Mouse (Mus musculus) cerebellum, adult 2 months (tissue): ENCODE measurements around the gene Fam196b. TPM values are rescaled to one million over a fixed set of nuclear protein-coding genes. Genes with fewer than 3 reads are reported as not detected.

ENCODE experiments used
- DNase-seq, 2 experiments: peaks; one replicate each; pipeline ENCODE4 v3.0.0; 2021
- H3K27ac ChIP-seq: fragments of 200-500 bp; 2 replicates; pipeline ENCODE4 v1.5.1; 2012; ENCODE audit warnings: low read length, control low read depth, inconsistent platforms; ENCODE audit not compliant: insufficient read depth
- H3K27me3 ChIP-seq: fragments of 200-500 bp; 2 replicates; pipeline ENCODE4 v1.6.1; 2012; ENCODE audit warnings: inconsistent platforms, mild to moderate bottlenecking, low read length, moderate library complexity; ENCODE audit not compliant: control insufficient read depth, insufficient read depth
- H3K4me1 ChIP-seq: fragments of 200-500 bp; 2 replicates; pipeline ENCODE4 v1.6.1; 2011; ENCODE audit warnings: low read length; ENCODE audit not compliant: control insufficient read depth, insufficient read depth
- H3K4me3 ChIP-seq: fragments of 200-500 bp; replicated peaks from 2 replicates; pipeline ENCODE3; 2011; ENCODE audit warnings: mild to moderate bottlenecking, low read depth, low read length, control low read depth; ENCODE audit not compliant: insufficient read depth
- CTCF ChIP-seq: fragments of 200-500 bp; IDR thresholded peaks from 2 replicates; pipeline ENCODE4 v1.5.1; 2011; ENCODE audit warnings: low read depth, mild to moderate bottlenecking, control low read depth, low read length, moderate library complexity, borderline replicate concordance; ENCODE audit not compliant: insufficient read depth
- POLR2A ChIP-seq: fragments of 200-500 bp; IDR thresholded peaks from 2 replicates; pipeline ENCODE4 v1.6.1; 2011; ENCODE audit warnings: low read length, control low read depth, borderline replicate concordance; ENCODE audit not compliant: insufficient read depth
- WGBS: fragments of 180-500 bp; shearing (Covaris S2); methylation state at CpG from one replicate; pipeline ENCODE4 v1.1.7; 2018; 5-methylcytosine and 5-hydroxymethylcytosine counted together
- polyA plus RNA-seq: library from polyadenylated mRNA; depleted of rRNA; stranded (reverse); fragments of >200 nt; gene quantifications from 2 replicates; pipeline ENCODE4 v1.2.3, GENCODE M21; 2012

The Fam196b gene
- polyA plus RNA-seq, 1 experiment, result 4.6 TPM

DNA sequence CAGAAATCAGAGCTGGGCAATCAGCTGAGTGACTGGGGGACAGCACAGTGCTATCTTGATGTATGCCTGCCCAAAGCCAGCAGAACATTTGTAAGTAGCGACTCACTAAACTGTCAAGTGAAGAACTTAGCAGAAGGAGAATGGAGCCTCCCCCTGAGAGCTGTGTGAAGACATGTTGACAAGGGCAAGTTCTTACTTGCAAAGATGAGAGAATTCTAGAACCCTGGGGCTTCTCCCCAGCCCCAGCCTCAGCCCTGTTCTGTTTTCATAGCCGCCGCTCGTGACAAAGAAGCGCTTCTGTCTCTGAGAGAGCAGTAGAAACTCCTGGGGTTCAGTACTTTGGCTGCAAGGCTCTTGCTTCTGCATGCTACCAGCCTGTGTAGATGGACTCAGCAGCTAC is 25.1 kb downstream of the Fam196b start:
- Histone ChIP-seq H3K4me3 (no peak overlapping the region), H3K4me1 (no peaks in the 10 kb centered on the region), H3K27me3 (no peaks in the 10 kb centered on the region), H3K27ac (no peak overlapping the region)
- 49% methylated on average over 5 of the region's 5 CpGs for WGBS
- TF ChIP-seq CTCF (no peak), POLR2A (no peak)
- no peak for DNase-seq

GRCm38 (mm10) chr11:34343742-34344307 is 29.2 kb downstream of the Fam196b start:
- H3K4me3 ChIP-seq, result no peak overlapping the region
- H3K27me3 ChIP-seq, result no peaks in the 10 kb centered on the region
- peaks cover 6% of the 10 kb centered on the region; the same call in 1 of the 2 replicates for H3K4me1 ChIP-seq
- 57% methylated on average over 4 of the region's 4 CpGs for WGBS
- no peak for DNase-seq
- no peak overlapping the region for H3K27ac ChIP-seq
- TF ChIP-seq CTCF, result no peak
- TF ChIP-seq POLR2A, result no peak

DNA sequence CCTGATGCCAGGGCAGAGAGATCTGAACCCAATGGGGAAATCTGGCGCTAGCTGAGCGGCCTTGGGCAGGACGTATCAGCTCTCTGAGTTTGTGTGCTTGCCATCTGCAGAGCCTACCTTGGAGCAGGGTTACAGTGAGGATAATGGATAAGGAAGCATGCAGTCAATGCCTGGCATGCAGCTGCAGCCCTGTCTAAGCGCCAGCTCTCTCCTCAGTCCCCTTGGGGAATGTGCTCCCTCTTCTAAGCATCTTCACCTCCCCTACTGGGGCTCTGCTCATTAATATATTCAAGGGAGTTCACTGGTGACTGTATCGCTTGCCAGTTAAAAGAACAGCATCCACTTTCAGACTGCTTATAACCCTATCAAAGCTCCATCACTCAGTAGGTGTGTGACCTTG is 29.7 kb downstream of the Fam196b start:
- DNase-seq, result no peak
- TF ChIP-seq CTCF (no peak), POLR2A (no peak)

DNA sequence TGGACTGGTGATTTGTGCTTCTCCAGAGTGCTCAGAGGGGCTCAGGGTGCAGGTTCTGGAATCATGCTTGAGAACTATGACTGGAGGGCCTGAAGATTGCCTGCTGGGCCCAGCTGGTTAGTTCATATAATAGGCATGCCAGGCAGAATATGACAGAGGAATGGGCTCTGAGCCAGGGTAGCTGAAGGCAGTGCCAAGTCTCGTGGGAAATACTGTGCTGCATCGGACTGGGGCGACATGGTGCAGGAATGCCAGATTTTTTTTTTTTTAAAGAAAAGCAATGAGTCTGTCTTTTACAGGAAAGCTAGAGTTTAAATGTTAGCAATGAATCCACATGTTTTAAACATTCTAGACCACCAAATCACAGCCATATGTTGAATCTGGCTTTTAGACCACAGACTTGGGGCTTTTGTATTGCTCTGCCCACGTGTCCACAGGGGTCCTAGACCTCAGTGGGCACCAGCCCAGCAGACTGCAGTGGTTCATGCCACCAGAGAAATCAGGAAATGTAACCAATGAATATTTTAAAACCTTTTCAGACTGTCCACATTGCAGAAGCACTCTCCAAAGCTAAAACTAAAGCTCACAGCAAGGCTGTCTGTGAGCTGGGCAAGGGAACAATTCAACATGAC is 33.8 kb downstream of the Fam196b start:
- H3K27me3 ChIP-seq, result no peaks in the 10 kb centered on the region
- no peak for TF ChIP-seq POLR2A
- no peak for TF ChIP-seq CTCF
- no peak overlapping the region for H3K4me3 ChIP-seq
- peak; percentile 46 to 60 for DNase-seq
- peaks cover 6% of the 10 kb centered on the region; the same call in 1 of the 2 replicates for H3K4me1 ChIP-seq
- no peak overlapping the region for H3K27ac ChIP-seq
- 9% methylated on average over 4 of the region's 4 CpGs for WGBS

More for the DNA sequence above, 29.7 kb downstream of the Fam196b start:
- WGBS, result 76% methylated on average over 5 of the region's 5 CpGs
- Histone ChIP-seq H3K4me1 (peaks cover 6% of the 10 kb centered on the region; the same call in 1 of the 2 replicates), H3K27me3 (no peaks in the 10 kb centered on the region), H3K27ac (no peak overlapping the region), H3K4me3 (no peak overlapping the region)

DNA sequence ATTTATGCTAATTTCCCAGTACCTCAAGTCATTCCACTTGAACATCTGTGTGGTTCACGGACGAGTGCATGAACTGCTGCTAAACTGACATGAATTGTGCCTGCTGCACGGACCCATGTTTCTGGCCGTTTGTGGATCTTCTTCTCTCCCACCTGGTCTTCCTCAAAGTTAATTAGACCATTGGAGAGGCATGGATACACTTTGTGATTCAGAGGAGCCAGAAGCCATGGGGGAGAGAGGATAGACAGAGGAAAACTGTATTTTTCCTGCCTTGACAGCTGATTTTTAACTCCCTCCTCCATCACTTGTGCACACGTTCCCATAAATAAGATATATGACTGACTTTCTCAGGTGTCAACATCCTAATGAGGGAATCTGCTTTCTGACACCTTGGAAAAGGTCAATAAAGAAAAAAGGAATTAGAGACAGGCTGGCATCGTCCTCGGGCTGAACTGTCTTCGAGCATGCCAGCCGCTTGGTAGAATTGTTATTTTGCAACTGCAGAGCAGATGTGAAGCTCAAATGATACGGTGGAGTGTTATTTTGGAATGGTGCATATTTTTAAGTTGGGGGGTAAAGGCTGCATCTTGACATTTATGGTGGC is 34.9 kb downstream of the Fam196b start:
- no peak overlapping the region for H3K4me3 ChIP-seq
- no peak for DNase-seq
- H3K27ac ChIP-seq, result no peak overlapping the region
- 81% methylated on average over 10 of the region's 10 CpGs for WGBS
- TF ChIP-seq CTCF (no peak), POLR2A (no peak)
- peaks cover 6% of the 10 kb centered on the region; the same call in 1 of the 2 replicates for H3K4me1 ChIP-seq
- H3K27me3 ChIP-seq, result no peaks in the 10 kb centered on the region

DNA sequence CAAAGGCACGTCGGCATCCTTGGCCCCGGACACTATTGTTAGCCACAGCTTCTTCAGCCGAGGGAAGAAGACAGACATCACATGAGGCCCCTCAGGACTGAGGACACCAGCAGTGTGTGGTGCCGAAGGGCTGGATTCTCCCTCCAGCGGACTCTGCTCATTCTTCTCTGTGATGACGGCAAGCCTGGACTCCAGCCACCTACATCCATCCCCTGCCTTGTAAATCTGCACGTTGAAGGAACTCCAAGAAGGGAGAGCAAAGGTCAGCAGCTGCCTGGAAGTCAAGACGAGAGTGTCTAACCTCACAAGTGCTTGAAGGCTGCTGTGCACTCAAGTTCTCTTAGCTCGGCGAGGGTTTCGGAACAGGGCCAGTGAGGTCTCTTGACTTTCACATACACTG is 40.8 kb downstream of the Fam196b start:
- H3K27ac ChIP-seq, result no peak overlapping the region
- no peak overlapping the region for H3K4me3 ChIP-seq
- no peaks in the 10 kb centered on the region for H3K27me3 ChIP-seq
- peaks cover 17% of the 10 kb centered on the region for H3K4me1 ChIP-seq
- DNase-seq, result peak; percentile 4 to 14
- WGBS, result 29% methylated on average over 12 of the region's 12 CpGs
- TF ChIP-seq POLR2A, result no peak

GRCm38 (mm10) chr11:34356109-34356508 is 41.5 kb downstream of the Fam196b start:
- TF ChIP-seq POLR2A, result no peak
- no peak for TF ChIP-seq CTCF
- Histone ChIP-seq H3K4me3 (no peak overlapping the region), H3K4me1 (peaks cover 17% of the 10 kb centered on the region), H3K27me3 (no peaks in the 10 kb centered on the region), H3K27ac (no peak overlapping the region)
- 14% methylated on average over 2 of the region's 2 CpGs for WGBS
- DNase-seq, result peak; percentile 21 to 52

GRCm38 (mm10) chr11:34372224-34372623 is 57.6 kb downstream of the Fam196b start:
- no peak overlapping the region for H3K4me3 ChIP-seq
- H3K4me1 ChIP-seq, result no peaks in the 10 kb centered on the region
- no peaks in the 10 kb centered on the region for H3K27me3 ChIP-seq
- no peak for DNase-seq
- H3K27ac ChIP-seq, result no peak overlapping the region
- 90% methylated on average over 4 of the region's 4 CpGs for WGBS
- TF ChIP-seq POLR2A (no peak), CTCF (no peak)
